In the genomic region with DNA sequence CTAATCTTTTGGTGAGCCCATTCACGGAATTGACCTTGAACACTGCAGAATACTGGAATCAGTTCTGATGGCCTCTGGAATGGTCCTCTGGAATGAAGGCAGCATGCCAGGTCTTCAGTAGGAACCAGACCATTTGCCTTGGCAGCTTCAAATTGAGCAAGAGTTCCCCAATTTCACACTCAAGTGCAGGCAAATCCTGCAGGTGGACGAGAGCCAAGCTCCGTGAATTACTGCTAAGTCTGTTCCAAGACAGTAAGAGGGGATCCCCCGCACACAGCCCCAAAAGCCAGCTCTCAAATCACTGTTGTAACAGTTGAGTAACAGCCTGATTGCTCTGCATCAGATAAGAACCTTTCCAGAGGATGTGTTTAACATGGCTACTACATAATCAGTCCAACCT, we compare ENCODE assay signal across 13 mouse cellular contexts. TPM values are rescaled to one million over a fixed set of nuclear protein-coding genes. Genes with fewer than 3 reads are reported as not detected.
DNase-seq lines count a peak whose midpoint lies in the region; ATAC-seq and TF ChIP-seq lines count a peak whose summit lies in the region.
"Had no signal": no experiment of that assay in that cellular context is flagged by ENCODE, and none has a peak within 500 bp of the region (broad histone marks: within the 10 kb centered on the region; RNA-seq: fewer than 3 reads in every experiment).

No protein-coding gene starts in this region.

- no peaks in the 10 kb centered on the region for H3K27me3 ChIP-seq in midbrain, postnatal 0 days (ENCODE audit: insufficient read depth, low read length)
- no peaks in the 10 kb centered on the region for H3K27me3 ChIP-seq in midbrain, embryonic 15.5 days (replicated peaks)
- H3K27me3 ChIP-seq in intestine, postnatal 0 days (replicated peaks; ENCODE audit: control insufficient read depth, insufficient read depth, low read length): no peaks in the 10 kb centered on the region
- H3K27me3 ChIP-seq: CH12.LX; neural tube, embryonic 13.5 days had no signal

- H3K4me2 ChIP-seq in midbrain, postnatal 0 days (ENCODE audit: low read depth, low read length, poor library complexity, severe bottlenecking): no peak overlapping the region
- H3K4me2 ChIP-seq in midbrain, embryonic 15.5 days: no peak overlapping the region
- no peak overlapping the region for H3K4me2 ChIP-seq in intestine, postnatal 0 days (replicated peaks; ENCODE audit: low read depth)
- H3K4me2 ChIP-seq: neural tube, embryonic 13.5 days had no signal

- H3K9ac ChIP-seq in midbrain, postnatal 0 days (replicated peaks; ENCODE audit: low read length, poor library complexity, severe bottlenecking): no peak overlapping the region
- no peak overlapping the region for H3K9ac ChIP-seq in midbrain, embryonic 15.5 days
- no peak overlapping the region for H3K9ac ChIP-seq in intestine, postnatal 0 days (ENCODE audit: low read depth, low read length)
- H3K9ac ChIP-seq: liver, embryonic 14.5 days; neural tube, embryonic 13.5 days had no signal

- H3K36me3 ChIP-seq in midbrain, postnatal 0 days (ENCODE audit: insufficient read depth, low read length): no peaks in the 10 kb centered on the region
- no peaks in the 10 kb centered on the region for H3K36me3 ChIP-seq in midbrain, embryonic 15.5 days (replicated peaks)
- H3K36me3 ChIP-seq in intestine, postnatal 0 days (ENCODE audit: control insufficient read depth, insufficient read depth): no peaks in the 10 kb centered on the region; the same call in 1 of the 2 replicates
- H3K36me3 ChIP-seq: neural tube, embryonic 13.5 days had no signal

- H3K4me3 ChIP-seq in midbrain, postnatal 0 days (ENCODE audit: low read depth, low read length): no peak overlapping the region
- H3K4me3 ChIP-seq in midbrain, embryonic 15.5 days: no peak overlapping the region
- no peak overlapping the region for H3K4me3 ChIP-seq in intestine, postnatal 0 days (ENCODE audit: low read depth, low read length)
- H3K4me3 ChIP-seq: erythroblast, embryonic 14.5 days; neural tube, embryonic 13.5 days had no signal

- H3K4me1 ChIP-seq in midbrain, postnatal 0 days (ENCODE audit: insufficient read depth, low read length): no peaks in the 10 kb centered on the region
- no peaks in the 10 kb centered on the region for H3K4me1 ChIP-seq in midbrain, embryonic 15.5 days
- no peaks in the 10 kb centered on the region for H3K4me1 ChIP-seq in intestine, postnatal 0 days (replicated peaks; ENCODE audit: control insufficient read depth, insufficient read depth, low read length)
- H3K4me1 ChIP-seq: neural tube, embryonic 13.5 days had no signal

- H3K9me3 ChIP-seq in midbrain, postnatal 0 days (ENCODE audit: low read length): no peaks in the 10 kb centered on the region
- H3K9me3 ChIP-seq in midbrain, embryonic 15.5 days: no peaks in the 10 kb centered on the region
- H3K9me3 ChIP-seq in intestine, postnatal 0 days (ENCODE audit: control insufficient read depth): no peaks in the 10 kb centered on the region
- H3K9me3 ChIP-seq: neural tube, embryonic 13.5 days had no signal

- no peak for TF ChIP-seq CTCF in midbrain, postnatal 0 days (IDR thresholded peaks at IDR 0.05)
- TF ChIP-seq CTCF in intestine, postnatal 0 days (IDR thresholded peaks at IDR 0.05; ENCODE audit: low read depth): no peak

- no peak overlapping the region for H3K27ac ChIP-seq in midbrain, postnatal 0 days (ENCODE audit: low read depth, low read length)
- no peak overlapping the region for H3K27ac ChIP-seq in midbrain, embryonic 15.5 days
- no peak overlapping the region for H3K27ac ChIP-seq in intestine, postnatal 0 days (ENCODE audit: low read depth, low read length)
- H3K27ac ChIP-seq: liver, embryonic 14.5 days; neural tube, embryonic 13.5 days had no signal

- intact Hi-C loops in gastrocnemius, postnatal 14 days (cut with DNase I; ENCODE audit: low total_unique reads): no loop called here

- ATAC-seq in midbrain, postnatal 0 days (ENCODE audit: low FRiP score): no peak
- ATAC-seq in midbrain, embryonic 15.5 days (replicated peaks): no peak
- ATAC-seq in intestine, postnatal 0 days: no peak

- WGBS in midbrain, postnatal 0 days: 79% methylated on average over 4 of the region's 4 CpGs
- 77% methylated on average over 4 of the region's 4 CpGs for WGBS in midbrain, embryonic 15.5 days
- WGBS in intestine, postnatal 0 days: 58% methylated on average over 4 of the region's 4 CpGs

- DNase-seq in gastrocnemius, postnatal 14 days: peak; percentile 10
- DNase-seq in gastrocnemius, postnatal 25 days: no peak
- DNase-seq in midbrain, postnatal 0 days (ENCODE audit: low spot score): peak; percentile 63
- peak; percentile 93 for DNase-seq in fat pad, adult 2 months (ENCODE audit: extremely low read depth, low read depth, low spot score)
- peak; percentile 2 for DNase-seq in skeletal muscle tissue, adult 2 months (ENCODE audit: low read depth, low spot score)
- DNase-seq: kidney, postnatal 25 days had no signal

RNA-seq across cellular contexts. Expression of gene Galnt3, which starts 42.9 kb away (rescaled TPM):
- not detected for total RNA-seq in gastrocnemius, postnatal 14 days (2021)
- total RNA-seq in gastrocnemius, postnatal 25 days (2021): not detected
- 3.5 and 4.7 TPM in 2 replicates for total RNA-seq in midbrain, postnatal 0 days (2014; rRNA removed)
- polyA plus RNA-seq in midbrain, postnatal 0 days (2015; fragmentation: Nextera tagmentation; extraction: Ambion mirVana): 1.3 and 1.5 TPM in 2 replicates
- 1.6 and 2.0 TPM in 2 replicates for polyA plus RNA-seq in midbrain, embryonic 15.5 days (2015; fragmentation: Nextera tagmentation; extraction: Ambion mirVana)
- polyA plus RNA-seq in intestine, postnatal 0 days (2015; fragmentation: Nextera tagmentation; extraction: Ambion mirVana): 19.9 and 20.7 TPM in 2 replicates
- total RNA-seq: megakaryocyte-erythroid progenitor cell, adult 5-6 weeks had no signal
- polyA plus RNA-seq: erythroblast, embryonic 14.5 days had no signal
